Mouse (Mus musculus): ENCODE data around the gene Asic2. TPM values are rescaled to one million over a fixed set of nuclear protein-coding genes. Genes with fewer than 3 reads are reported as not detected.

The Asic2 gene
- total and polyA plus RNA-seq, 2 experiments: under 0.01 TPM; not detected in 1

- TF ChIP-seq CTCF (IDR thresholded peaks at IDR 0.05; ENCODE audit: low read depth, low read length) (no peak), POLR2A (IDR thresholded peaks at IDR 0.05; ENCODE audit: extremely low read depth, insufficient read depth, low read length) (no peak)
- DNase-seq (ENCODE audit: extremely low read depth, low read depth, low spot score): no peak
- 53% methylated on average over 4 of the region's 4 CpGs for WGBS
- no peaks in the 10 kb centered on the region for H3K4me1 ChIP-seq (ENCODE audit: control insufficient read depth, insufficient read depth, low read length)
- no peaks in the 10 kb centered on the region for H3K79me2 ChIP-seq (ENCODE audit: control insufficient read depth, insufficient read depth, low read length)
- no peak overlapping the region for H3K27ac ChIP-seq (replicated peaks; ENCODE audit: insufficient read depth, low read depth, low read length)
- no peak overlapping the region for H3K4me3 ChIP-seq (ENCODE audit: insufficient read depth, low read depth, low read length)
- no peaks in the 10 kb centered on the region for H3K36me3 ChIP-seq (ENCODE audit: control insufficient read depth, insufficient read depth, low read length)
- no peaks in the 10 kb centered on the region for H3K27me3 ChIP-seq (ENCODE audit: control insufficient read depth, insufficient read depth, low read length)
- no peak overlapping the region for H3K9ac ChIP-seq (ENCODE audit: low read depth, low read length)
These were observed 1054.7 kb downstream of the Asic2 start for GRCm38 (mm10) chr11:80913408-80914024.

GRCm38 (mm10) chr11:80912721-80913120 is 1055.5 kb downstream of the Asic2 start:
- 66% methylated on average over 5 of the region's 5 CpGs for WGBS
- Histone ChIP-seq H3K27ac (replicated peaks; ENCODE audit: insufficient read depth, low read depth, low read length) (no peak overlapping the region), H3K4me3 (ENCODE audit: insufficient read depth, low read depth, low read length) (no peak overlapping the region), H3K9ac (ENCODE audit: low read depth, low read length) (no peak overlapping the region), H3K27me3 (ENCODE audit: control insufficient read depth, insufficient read depth, low read length) (no peaks in the 10 kb centered on the region), H3K36me3 (ENCODE audit: control insufficient read depth, insufficient read depth, low read length) (no peaks in the 10 kb centered on the region), H3K4me1 (ENCODE audit: control insufficient read depth, insufficient read depth, low read length) (no peaks in the 10 kb centered on the region), H3K79me2 (ENCODE audit: control insufficient read depth, insufficient read depth, low read length) (no peaks in the 10 kb centered on the region)
- no peak for DNase-seq (ENCODE audit: extremely low read depth, low read depth, low spot score)
- TF ChIP-seq POLR2A (IDR thresholded peaks at IDR 0.05; ENCODE audit: extremely low read depth, insufficient read depth, low read length): no peak
- no peak for TF ChIP-seq CTCF (IDR thresholded peaks at IDR 0.05; ENCODE audit: low read depth, low read length)

DNA sequence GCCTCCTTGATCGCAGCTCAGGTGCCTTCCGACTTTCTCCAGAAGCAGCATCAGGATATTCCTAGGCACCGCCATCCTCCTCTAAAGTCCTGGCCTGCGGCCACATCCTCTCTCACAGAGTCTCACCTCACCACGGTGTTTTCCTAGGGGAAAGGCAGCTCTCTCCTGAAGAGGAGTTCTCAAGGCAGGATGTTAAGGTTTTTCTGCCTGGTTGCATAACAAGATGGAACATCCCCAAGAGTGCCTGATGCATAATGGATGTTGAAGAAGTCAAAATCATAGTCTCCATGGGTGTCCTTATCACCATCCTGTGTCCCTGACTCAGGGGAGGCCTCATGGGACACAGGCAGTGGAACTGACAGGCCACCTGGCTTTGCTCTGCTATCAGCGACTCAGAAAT is 1060.4 kb downstream of the Asic2 start:
- H3K79me2 ChIP-seq (ENCODE audit: control insufficient read depth, insufficient read depth, low read length): no peaks in the 10 kb centered on the region
- H3K9ac ChIP-seq (ENCODE audit: low read depth, low read length): no peak overlapping the region
- no peaks in the 10 kb centered on the region for H3K36me3 ChIP-seq (ENCODE audit: control insufficient read depth, insufficient read depth, low read length)
- TF ChIP-seq CTCF (IDR thresholded peaks at IDR 0.05; ENCODE audit: low read depth, low read length) (no peak), POLR2A (IDR thresholded peaks at IDR 0.05; ENCODE audit: extremely low read depth, insufficient read depth, low read length) (no peak)
- DNase-seq (ENCODE audit: extremely low read depth, low read depth, low spot score): no peak
- no peaks in the 10 kb centered on the region for H3K27me3 ChIP-seq (ENCODE audit: control insufficient read depth, insufficient read depth, low read length)
- H3K4me1 ChIP-seq (ENCODE audit: control insufficient read depth, insufficient read depth, low read length): no peaks in the 10 kb centered on the region
- H3K27ac ChIP-seq (replicated peaks; ENCODE audit: insufficient read depth, low read depth, low read length): no peak overlapping the region
- 79% methylated on average over 6 of the region's 6 CpGs for WGBS
- no peak overlapping the region for H3K4me3 ChIP-seq (ENCODE audit: insufficient read depth, low read depth, low read length)

GRCm38 (mm10) chr11:80906456-80906855 is 1061.8 kb downstream of the Asic2 start:
- no peak overlapping the region for H3K27ac ChIP-seq (replicated peaks; ENCODE audit: insufficient read depth, low read depth, low read length)
- H3K27me3 ChIP-seq (ENCODE audit: control insufficient read depth, insufficient read depth, low read length): no peaks in the 10 kb centered on the region
- no peaks in the 10 kb centered on the region for H3K36me3 ChIP-seq (ENCODE audit: control insufficient read depth, insufficient read depth, low read length)
- TF ChIP-seq CTCF (IDR thresholded peaks at IDR 0.05; ENCODE audit: low read depth, low read length) (peak; percentile 67; the same call in 1 of the 2 replicates), POLR2A (IDR thresholded peaks at IDR 0.05; ENCODE audit: extremely low read depth, insufficient read depth, low read length) (no peak)
- no peaks in the 10 kb centered on the region for H3K79me2 ChIP-seq (ENCODE audit: control insufficient read depth, insufficient read depth, low read length)
- DNase-seq (ENCODE audit: extremely low read depth, low read depth, low spot score): peak; percentile 26
- no peak overlapping the region for H3K9ac ChIP-seq (ENCODE audit: low read depth, low read length)
- H3K4me1 ChIP-seq (ENCODE audit: control insufficient read depth, insufficient read depth, low read length): no peaks in the 10 kb centered on the region
- H3K4me3 ChIP-seq (ENCODE audit: insufficient read depth, low read depth, low read length): no peak overlapping the region
- WGBS: 16% methylated on average over 4 of the region's 4 CpGs

GRCm38 (mm10) chr11:80904559-80904958 is 1063.7 kb downstream of the Asic2 start:
- TF ChIP-seq POLR2A (IDR thresholded peaks at IDR 0.05; ENCODE audit: extremely low read depth, insufficient read depth, low read length) (no peak), CTCF (IDR thresholded peaks at IDR 0.05; ENCODE audit: low read depth, low read length) (no peak)
- WGBS: 93% methylated on average over 2 of the region's 2 CpGs
- Histone ChIP-seq H3K4me3 (ENCODE audit: insufficient read depth, low read depth, low read length) (no peak overlapping the region), H3K79me2 (ENCODE audit: control insufficient read depth, insufficient read depth, low read length) (no peaks in the 10 kb centered on the region), H3K9ac (ENCODE audit: low read depth, low read length) (no peak overlapping the region), H3K4me1 (ENCODE audit: control insufficient read depth, insufficient read depth, low read length) (no peaks in the 10 kb centered on the region), H3K27ac (replicated peaks; ENCODE audit: insufficient read depth, low read depth, low read length) (no peak overlapping the region), H3K36me3 (ENCODE audit: control insufficient read depth, insufficient read depth, low read length) (no peaks in the 10 kb centered on the region), H3K27me3 (ENCODE audit: control insufficient read depth, insufficient read depth, low read length) (no peaks in the 10 kb centered on the region)
- no peak for DNase-seq (ENCODE audit: extremely low read depth, low read depth, low spot score)

GRCm38 (mm10) chr11:80903426-80903825 is 1064.8 kb downstream of the Asic2 start:
- TF ChIP-seq POLR2A (IDR thresholded peaks at IDR 0.05; ENCODE audit: extremely low read depth, insufficient read depth, low read length) (no peak), CTCF (IDR thresholded peaks at IDR 0.05; ENCODE audit: low read depth, low read length) (no peak)
- DNase-seq (ENCODE audit: extremely low read depth, low read depth, low spot score): no peak
- Histone ChIP-seq H3K27me3 (ENCODE audit: control insufficient read depth, insufficient read depth, low read length) (0 out of 2 replicates have a peak, but pooled peaks cover 2% of the 10 kb centered on the region), H3K27ac (replicated peaks; ENCODE audit: insufficient read depth, low read depth, low read length) (no peak overlapping the region), H3K9ac (ENCODE audit: low read depth, low read length) (no peak overlapping the region), H3K79me2 (ENCODE audit: control insufficient read depth, insufficient read depth, low read length) (no peaks in the 10 kb centered on the region), H3K4me1 (ENCODE audit: control insufficient read depth, insufficient read depth, low read length) (no peaks in the 10 kb centered on the region), H3K36me3 (ENCODE audit: control insufficient read depth, insufficient read depth, low read length) (no peaks in the 10 kb centered on the region), H3K4me3 (ENCODE audit: insufficient read depth, low read depth, low read length) (no peak overlapping the region)
- 88% methylated on average over 10 of the region's 10 CpGs for WGBS

Data from liver, adult 2 months (tissue).